Mouse (Mus musculus) forebrain, embryonic 16.5 days (tissue): ENCODE results near the gene Dpep2nb. TPM values are rescaled to one million over a fixed set of nuclear protein-coding genes. Genes with fewer than 3 reads are reported as not detected.

ENCODE experiments used
- ATAC-seq: fragments of 200-750 bp; cut with Nextera tagmentation; 2 replicates; pipeline ENCODE4 v1.8.0; 2017; ENCODE audit warnings: mild to moderate bottlenecking, moderate library complexity
- H3K27ac ChIP-seq: fragments of 300-500 bp; sonication (generic); 2 replicates; pipeline ENCODE4 v1.5.1; 2014; ENCODE audit warnings: low read length, control low read depth
- H3K27me3 ChIP-seq: fragments of 300-500 bp; sonication (generic); replicated peaks from 2 replicates; pipeline ENCODE4 v1.6.1; 2014; ENCODE audit warnings: low read length; ENCODE audit not compliant: control insufficient read depth, insufficient read depth
- H3K36me3 ChIP-seq: fragments of 300-500 bp; sonication (generic); 2 replicates; pipeline ENCODE4 v1.6.1; 2014; ENCODE audit not compliant: control insufficient read depth, insufficient read depth
- H3K4me1 ChIP-seq: fragments of 300-500 bp; sonication (generic); replicated peaks from 2 replicates; pipeline ENCODE4 v1.6.1; 2014; ENCODE audit warnings: low read length; ENCODE audit not compliant: control insufficient read depth, insufficient read depth
- H3K4me2 ChIP-seq: fragments of 300-500 bp; sonication (generic); 2 replicates; pipeline ENCODE4 v1.6.1; 2014; ENCODE audit warnings: mild to moderate bottlenecking, low read length, control low read depth
- H3K4me3 ChIP-seq: fragments of 300-500 bp; sonication (generic); replicated peaks from 2 replicates; pipeline ENCODE4 v1.5.1; 2014; ENCODE audit warnings: mild to moderate bottlenecking, low read length, control low read depth
- H3K9ac ChIP-seq: fragments of 300-500 bp; sonication (generic); replicated peaks from 2 replicates; pipeline ENCODE4 v1.6.1; 2014; ENCODE audit warnings: low read depth, low read length, control low read depth
- H3K9me3 ChIP-seq: fragments of 300-500 bp; sonication (generic); 2 replicates; pipeline ENCODE4 v1.6.1; 2016; ENCODE audit warnings: low read length; ENCODE audit not compliant: control insufficient read depth
- WGBS: fragments of 180-500 bp; shearing (Covaris S2); extraction: QIAGEN DNeasy Blood & Tissue Kit; methylation state at CpG from one replicate; pipeline ENCODE4 v1.1.7; 2014; 5-methylcytosine and 5-hydroxymethylcytosine counted together
- microRNA-seq: library from miRNA; unstranded; fragments of <30 nt; microRNA quantifications from one replicate; pipeline ENCODE4, GENCODE M21; 2017
- polyA plus RNA-seq: library from polyadenylated mRNA; unstranded; fragments of >200 nt; fragmentation: Nextera tagmentation; extraction: Ambion mirVana; gene quantifications from 2 replicates; pipeline ENCODE4 v1.2.1, GENCODE M21; 2015

Gene Dpep2nb
- polyA plus RNA-seq, 1 experiment from 2014 or later: not detected

GRCm38 (mm10) chr8:105956556-105956955 is 49.2 kb downstream of the Dpep2nb start:
- Histone ChIP-seq H3K4me2 (no peak overlapping the region), H3K27me3 (no peaks in the 10 kb centered on the region), H3K36me3 (no peaks in the 10 kb centered on the region), H3K9ac (no peak overlapping the region), H3K4me1 (no peaks in the 10 kb centered on the region), H3K27ac (no peak overlapping the region), H3K4me3 (no peak overlapping the region), H3K9me3 (no peaks in the 10 kb centered on the region)
- ATAC-seq: no peak
- 87% methylated on average over 4 of the region's 4 CpGs for WGBS

DNA sequence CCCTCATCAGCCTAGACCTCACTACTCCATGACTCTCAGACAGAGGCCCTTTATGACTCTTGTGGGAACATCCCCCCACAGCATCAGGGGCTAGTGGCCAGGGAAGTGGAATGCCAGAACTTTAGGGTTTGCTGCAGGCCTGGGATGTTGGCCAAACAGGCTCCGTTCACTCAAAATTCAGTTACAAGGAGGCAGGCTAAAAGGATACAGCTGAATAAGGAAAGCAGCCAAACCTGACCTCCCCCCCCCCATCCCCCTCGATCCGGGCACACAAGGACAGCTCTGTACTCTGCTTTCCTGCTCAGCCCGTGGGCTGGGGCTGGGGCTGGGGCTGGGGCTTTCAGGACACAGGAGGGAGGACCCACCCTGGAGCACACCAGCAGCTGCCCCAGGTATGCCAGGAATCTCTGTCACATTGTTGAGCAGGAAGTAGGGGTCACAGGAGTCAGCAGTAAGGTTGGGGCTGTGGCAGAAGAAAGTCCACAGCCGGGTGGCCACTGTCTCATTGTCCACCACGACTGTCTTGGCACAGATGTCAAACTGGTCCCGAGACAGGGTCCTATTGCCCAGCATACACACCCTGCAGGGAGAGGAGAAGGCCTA is 54.6 kb downstream of the Dpep2nb start:
- H3K27me3 ChIP-seq: no peaks in the 10 kb centered on the region
- peaks cover 11% of the 10 kb centered on the region for H3K4me1 ChIP-seq
- no peaks in the 10 kb centered on the region for H3K36me3 ChIP-seq
- peak; percentile 88 for ATAC-seq
- H3K27ac ChIP-seq: peak overlapping the region; percentile 60
- no peak overlapping the region for H3K9ac ChIP-seq
- no peaks in the 10 kb centered on the region for H3K9me3 ChIP-seq
- no peak overlapping the region for H3K4me2 ChIP-seq
- WGBS: 45% methylated on average over 7 of the region's 7 CpGs
- H3K4me3 ChIP-seq: no peak overlapping the region

- Histone ChIP-seq H3K27me3 (no peaks in the 10 kb centered on the region), H3K36me3 (no peaks in the 10 kb centered on the region), H3K9me3 (no peaks in the 10 kb centered on the region), H3K27ac (no peak overlapping the region), H3K4me3 (no peak overlapping the region), H3K4me1 (peaks cover 11% of the 10 kb centered on the region), H3K9ac (no peak overlapping the region), H3K4me2 (no peak overlapping the region)
- WGBS: 46% methylated on average over 10 of the region's 10 CpGs
- ATAC-seq: 0 out of 2 replicates have a peak, but pooled peaks have one; percentile 29
Observed at GRCm38 (mm10) chr8:105949350-105949749, 56.4 kb downstream of the Dpep2nb start.

Small RNA genes within 50 kb of the gene (microRNA-seq; reads per million reads assigned to microRNA genes)
- gene Mir7074: not detected

Other genes with a start within 250 kb of the Dpep2nb start
- 74.2 and 83.3 TPM in 2 replicates for gene Gfod2, start 247.3 kb downstream of the Dpep2nb start, polyA plus RNA-seq
- gene Ranbp10, start 178.6 kb downstream of the Dpep2nb start, polyA plus RNA-seq: 11.3 and 13.1 TPM in 2 replicates
- 0.67 and 0.93 TPM in 2 replicates for gene Tsnaxip1, start 178.2 kb downstream of the Dpep2nb start, polyA plus RNA-seq
- 66.0 and 69.8 TPM in 2 replicates for gene Cenpt, start 152.7 kb downstream of the Dpep2nb start, polyA plus RNA-seq
- gene Thap11, start 150.8 kb downstream of the Dpep2nb start, polyA plus RNA-seq: 63.8 and 69.2 TPM in 2 replicates
- gene Nutf2, start 145.4 kb downstream of the Dpep2nb start, polyA plus RNA-seq: 172 and 176 TPM in 2 replicates
- 59.8 and 65.1 TPM in 2 replicates for gene Edc4, start 125.1 kb downstream of the Dpep2nb start, polyA plus RNA-seq
- 0.51 and 0.73 TPM in 2 replicates for gene Nrn1l, start 112.4 kb downstream of the Dpep2nb start, polyA plus RNA-seq
- gene Pskh1, start 105.5 kb downstream of the Dpep2nb start, polyA plus RNA-seq: 10.5 and 10.7 TPM in 2 replicates
- gene Ctrl, start 72.1 kb downstream of the Dpep2nb start, polyA plus RNA-seq: 1.9 and 2.6 TPM in 2 replicates
- gene Psmb10, start 67.5 kb downstream of the Dpep2nb start, polyA plus RNA-seq: 30.5 and 44.8 TPM in 2 replicates
- 0.67 and 0.84 TPM in 2 replicates for gene Lcat, start 62.6 kb downstream of the Dpep2nb start, polyA plus RNA-seq
- 12.5 and 13.9 TPM in 2 replicates for gene Slc12a4, start 39.9 kb downstream of the Dpep2nb start, polyA plus RNA-seq
- not detected in 2 replicates for gene Dpep3, start 26.5 kb downstream of the Dpep2nb start, polyA plus RNA-seq
- 22.3 and 25.8 TPM in 2 replicates for gene Dus2, start 14.6 kb downstream of the Dpep2nb start, polyA plus RNA-seq
- gene Ddx28, start 5.9 kb upstream of the Dpep2nb start, polyA plus RNA-seq: 20.3 and 22.8 TPM in 2 replicates
- 3.2 and 5.3 TPM in 2 replicates for gene Nfatc3, start 52.9 kb upstream of the Dpep2nb start, polyA plus RNA-seq
- gene Esrp2, start 131.0 kb upstream of the Dpep2nb start, polyA plus RNA-seq: 0.37 and 0.42 TPM in 2 replicates
- gene Pla2g15, start 144.4 kb upstream of the Dpep2nb start, polyA plus RNA-seq: 18.2 and 20.6 TPM in 2 replicates
- gene Slc7a6, start 162.9 kb upstream of the Dpep2nb start, polyA plus RNA-seq: 49.3 and 58.4 TPM in 2 replicates
- gene Slc7a6os, start 205.0 kb upstream of the Dpep2nb start, polyA plus RNA-seq: 37.7 and 40.8 TPM in 2 replicates
- gene Prmt7, start 205.0 kb upstream of the Dpep2nb start, polyA plus RNA-seq: 53.0 and 55.3 TPM in 2 replicates